Mouse (Mus musculus) telencephalon, adult 2 months (tissue): ENCODE data around the gene Ubxn11.

Source experiments
- DNase-seq: peaks from one replicate; pipeline ENCODE4 v3.0.0-alpha.2; 2011; ENCODE audit warnings: low read depth, low spot score

Gene Ubxn11

DNA sequence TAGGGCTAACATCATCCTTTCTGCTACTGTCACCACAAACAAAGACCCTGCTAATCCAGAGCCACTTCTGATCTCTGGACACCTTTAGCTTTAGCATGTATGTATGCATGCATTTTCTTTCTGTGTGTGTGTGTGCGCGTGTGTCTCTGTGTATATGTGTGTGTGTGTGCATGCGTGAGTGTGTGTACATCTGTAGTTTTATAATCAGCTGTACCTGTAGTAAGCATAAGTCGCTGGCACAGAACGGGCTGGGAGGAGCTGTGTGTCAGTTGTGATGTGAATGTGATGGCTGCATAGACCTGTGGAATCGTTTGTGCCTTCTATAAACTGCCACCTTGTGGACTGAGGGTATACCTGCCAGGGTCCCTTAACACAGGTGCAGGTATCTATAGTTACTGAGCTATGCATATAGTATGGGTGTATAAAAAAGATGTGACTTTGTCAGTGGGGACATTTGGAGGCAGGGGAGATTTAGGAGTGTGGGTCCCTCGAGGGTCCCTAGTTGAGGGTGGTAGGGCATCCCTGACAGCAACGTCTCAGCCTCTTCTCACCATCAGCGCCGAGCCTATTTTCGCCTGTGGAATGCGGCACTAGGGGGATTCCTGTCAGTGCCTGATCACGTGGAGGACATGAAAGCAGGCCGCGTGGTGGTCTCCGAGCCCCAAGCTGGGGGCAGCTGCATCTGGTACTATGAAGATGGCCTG, 11.7 kb upstream of the Ubxn11 start:
- no peak for DNase-seq

DNA sequence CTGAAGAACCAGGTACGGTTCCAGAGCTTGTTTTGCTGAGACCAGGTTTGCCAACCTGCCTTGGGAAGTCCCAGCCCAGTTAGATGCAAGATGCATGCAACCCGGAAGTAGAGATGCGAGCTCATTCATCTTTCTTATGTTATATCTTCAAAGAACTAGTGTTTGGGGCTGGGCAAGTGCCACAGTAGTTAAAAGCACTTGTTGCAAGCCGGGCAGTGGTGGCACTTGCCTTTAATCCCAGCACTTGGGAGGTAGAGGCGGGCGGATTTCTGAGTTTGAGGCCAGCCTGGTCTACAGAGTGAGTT, 11.2 kb upstream of the Ubxn11 start:
- no peak for DNase-seq

DNA sequence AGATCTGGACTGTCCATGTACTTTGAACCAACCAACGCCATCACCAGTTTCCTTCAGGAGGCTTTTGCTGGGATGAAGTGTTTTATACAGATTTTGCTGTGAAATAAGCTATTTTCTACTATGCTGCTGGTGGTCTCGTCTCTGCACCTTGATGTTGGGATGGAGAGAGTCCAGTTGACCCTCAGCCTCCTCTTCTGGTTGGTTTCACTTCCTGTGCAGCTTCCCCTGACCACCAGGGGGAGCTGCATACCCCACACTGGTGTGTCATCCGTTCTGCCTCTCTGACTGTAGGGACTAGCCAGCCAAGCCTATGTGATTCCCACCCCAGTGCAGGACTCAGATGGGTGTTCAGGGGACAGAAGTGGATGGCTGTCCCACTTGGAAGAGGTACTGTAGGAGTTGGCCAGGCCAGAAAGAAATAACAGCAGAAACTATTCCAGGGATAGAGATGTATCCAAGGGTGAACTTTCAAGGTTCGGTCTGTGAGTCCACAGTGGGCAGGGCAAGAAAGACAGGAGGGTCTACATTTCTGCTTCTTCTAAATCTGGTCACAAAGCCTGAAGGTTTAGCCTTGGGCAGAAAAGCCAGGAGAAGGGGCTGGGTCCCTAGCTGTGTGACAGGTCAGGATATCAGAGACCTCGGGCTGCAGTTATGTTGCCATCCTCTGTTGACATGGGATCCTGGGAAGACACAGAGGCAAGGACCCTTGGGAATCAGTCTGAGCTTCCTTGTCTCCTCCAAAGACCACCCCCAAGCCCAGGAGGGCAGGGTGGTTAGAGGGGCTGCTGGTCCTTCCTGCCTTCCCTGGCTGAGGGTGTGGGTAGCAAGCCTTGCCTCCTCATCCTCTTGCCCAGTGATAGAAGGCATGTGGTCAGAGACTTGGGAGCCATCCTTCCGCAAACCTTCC, 9.7 kb upstream of the Ubxn11 start:
- DNase-seq: no peak

DNA sequence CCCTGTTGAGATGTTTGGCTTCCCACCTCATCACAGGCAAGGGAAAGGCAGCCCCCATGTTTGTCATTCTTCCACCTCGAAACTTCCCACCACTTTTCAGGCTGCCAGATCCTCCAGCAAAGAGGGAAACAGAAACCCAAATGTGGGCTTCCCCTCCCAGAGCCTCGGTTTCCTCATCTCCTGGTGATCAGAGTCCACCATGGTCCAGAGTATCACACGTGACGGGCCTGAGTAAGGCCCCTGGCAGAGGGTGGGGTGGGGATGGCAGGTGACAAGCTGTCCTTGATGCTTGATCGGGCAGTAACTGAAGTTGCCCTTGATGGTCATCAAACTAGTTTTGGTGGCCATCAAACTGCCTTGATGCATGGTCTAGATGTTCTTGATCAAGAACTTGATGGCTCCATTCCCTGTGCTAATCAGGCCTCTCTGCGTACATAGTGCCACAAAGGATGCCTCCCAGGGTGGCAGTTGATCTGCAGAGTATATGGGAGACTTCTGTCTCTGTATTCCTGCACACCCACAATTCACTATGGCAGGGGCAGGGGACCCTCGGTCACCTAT, 8.3 kb upstream of the Ubxn11 start:
- no peak for DNase-seq

DNA sequence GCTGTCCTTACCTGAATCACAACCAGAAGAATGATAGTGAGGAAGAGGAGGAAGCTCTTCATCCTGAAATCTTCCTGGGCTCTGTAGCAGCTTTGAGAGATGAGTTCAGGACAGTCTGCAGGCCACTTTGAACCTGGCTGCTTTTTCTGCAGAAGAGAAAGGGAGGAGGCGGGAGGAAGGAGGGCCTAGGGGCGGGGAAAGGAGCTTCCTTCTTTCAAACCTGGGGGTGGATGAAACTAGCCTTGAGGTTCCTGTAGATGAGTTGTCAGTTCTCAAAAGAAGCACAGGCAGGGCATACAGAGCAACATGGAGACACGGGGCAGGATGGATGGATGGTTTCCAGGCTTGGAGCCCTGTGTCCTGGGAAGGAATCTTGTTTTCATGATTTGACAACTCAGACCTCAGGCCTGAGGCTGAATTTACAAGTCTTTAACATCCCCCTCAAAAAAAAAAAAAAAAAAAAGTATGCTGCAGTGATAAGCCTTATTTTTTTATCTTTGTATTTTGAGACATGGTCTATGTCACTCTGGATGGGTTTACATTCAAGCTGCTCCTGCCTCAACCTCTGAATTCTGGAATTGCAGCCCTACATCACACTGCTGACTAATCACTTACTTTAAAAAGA, 7.3 kb upstream of the Ubxn11 start, which contains the start of gene Cd52:
Cd52 (minus strand) TSS at position 160 of the 625 bp plus-strand sequence.
- DNase-seq: no peak

DNA sequence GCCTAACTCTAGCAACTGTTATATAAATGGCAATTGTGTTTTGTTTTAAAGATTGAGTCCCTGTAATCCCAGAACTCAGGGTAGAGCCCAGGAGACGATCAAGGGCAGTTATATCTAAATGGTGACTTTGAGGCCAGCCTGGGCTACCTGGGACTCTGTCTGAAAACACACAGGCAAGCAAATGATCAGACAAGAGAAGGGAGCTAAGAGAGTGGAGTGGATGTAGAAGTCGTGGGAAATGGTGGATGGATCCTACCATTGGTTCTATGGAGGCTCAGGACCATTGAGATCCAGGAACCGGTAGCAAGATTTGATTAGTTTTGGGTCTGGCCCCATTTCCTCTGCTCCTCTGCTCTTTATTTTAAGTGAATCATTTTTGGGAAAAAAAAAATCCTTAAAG, 6.2 kb upstream of the Ubxn11 start:
- DNase-seq: no peak

DNA sequence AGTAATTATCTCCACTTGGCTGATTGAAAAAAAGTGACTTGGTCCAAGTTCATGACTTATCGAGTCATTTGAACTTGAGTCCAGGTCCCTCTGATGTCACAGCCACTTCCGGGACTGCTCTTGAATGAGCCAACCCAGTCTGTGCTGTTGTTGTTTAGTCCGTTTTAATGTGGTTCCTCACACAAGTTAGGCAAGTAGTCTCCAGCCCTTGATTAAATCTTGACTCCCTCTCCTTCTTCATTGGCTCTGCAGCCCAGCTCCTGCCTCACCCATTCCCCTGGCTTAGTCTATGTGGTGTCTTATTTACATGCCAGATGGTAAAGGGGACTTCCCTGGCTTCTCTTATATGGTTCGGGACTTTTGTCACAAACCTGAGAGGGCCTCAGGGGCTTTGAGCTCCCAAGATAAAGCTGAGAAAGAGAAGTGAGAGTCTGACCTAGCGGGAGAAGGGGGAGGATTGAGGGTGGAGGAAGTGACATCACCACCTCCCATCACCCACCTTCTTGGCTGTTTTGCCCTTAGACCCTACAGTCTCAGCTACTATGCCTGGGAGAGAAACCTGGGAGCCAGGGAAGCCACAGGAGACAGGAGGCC, 5.3 kb upstream of the Ubxn11 start:
- no peak for DNase-seq

DNA sequence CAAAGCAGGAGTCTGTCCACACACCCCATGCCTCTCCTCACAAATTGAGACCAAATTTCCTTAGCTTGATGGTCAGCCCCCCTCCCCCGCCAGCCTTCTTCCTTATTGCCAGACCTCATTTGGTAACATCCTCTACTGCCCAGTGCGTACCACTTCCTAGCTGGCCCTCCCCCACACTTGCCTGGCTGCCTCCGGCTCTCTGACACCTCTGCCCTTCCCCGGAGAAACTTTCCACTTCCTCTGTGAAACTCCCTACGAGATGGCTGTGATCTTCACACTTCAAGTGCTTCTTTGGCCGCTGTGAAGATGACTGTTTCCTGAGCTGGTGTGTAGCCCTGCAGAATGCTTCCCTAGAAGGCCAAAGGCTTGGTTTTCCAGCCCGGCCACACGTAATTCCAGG, 3.7 kb upstream of the Ubxn11 start:
- DNase-seq: no peak

DNA sequence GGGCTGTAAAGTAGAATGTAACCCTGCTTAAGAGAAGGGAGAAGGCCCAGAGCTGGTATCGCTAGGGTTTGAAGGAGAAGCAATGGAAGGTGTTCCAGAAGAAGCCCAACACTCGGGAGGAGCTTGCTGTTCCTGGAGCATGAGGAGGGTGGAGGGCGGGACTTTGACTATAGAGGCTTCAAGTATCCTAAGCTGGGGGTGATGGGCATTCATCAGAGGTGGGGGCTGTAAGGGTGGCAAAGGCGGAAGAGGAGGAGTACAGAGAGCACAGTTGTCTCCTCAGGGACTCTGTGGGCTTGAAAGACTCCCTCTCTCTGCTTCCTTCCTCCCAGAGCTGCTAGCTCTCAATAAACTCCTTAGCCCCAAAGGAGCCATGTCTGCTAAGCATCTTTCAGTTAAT, 2.1 kb upstream of the Ubxn11 start:
- no peak for DNase-seq

DNA sequence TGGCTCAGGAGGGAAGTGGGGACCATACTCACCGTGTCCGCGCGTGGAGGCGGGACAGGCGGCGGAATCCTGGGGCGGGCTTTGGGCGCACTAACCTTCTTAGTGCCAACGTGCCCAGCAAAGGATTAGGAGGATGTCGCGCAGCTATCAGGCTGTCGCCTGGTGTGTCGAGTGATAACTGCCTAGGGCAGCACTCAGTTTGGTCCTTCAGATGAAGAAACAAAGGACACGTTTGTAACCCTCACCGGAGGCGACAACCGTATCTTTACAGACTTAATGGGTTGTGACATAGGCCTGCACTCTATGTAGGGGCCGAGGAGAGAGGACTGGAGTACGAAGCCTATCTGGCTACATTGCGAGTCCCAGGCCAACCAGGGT, 361 bp downstream of the Ubxn11 start:
- DNase-seq: no peak

DNA sequence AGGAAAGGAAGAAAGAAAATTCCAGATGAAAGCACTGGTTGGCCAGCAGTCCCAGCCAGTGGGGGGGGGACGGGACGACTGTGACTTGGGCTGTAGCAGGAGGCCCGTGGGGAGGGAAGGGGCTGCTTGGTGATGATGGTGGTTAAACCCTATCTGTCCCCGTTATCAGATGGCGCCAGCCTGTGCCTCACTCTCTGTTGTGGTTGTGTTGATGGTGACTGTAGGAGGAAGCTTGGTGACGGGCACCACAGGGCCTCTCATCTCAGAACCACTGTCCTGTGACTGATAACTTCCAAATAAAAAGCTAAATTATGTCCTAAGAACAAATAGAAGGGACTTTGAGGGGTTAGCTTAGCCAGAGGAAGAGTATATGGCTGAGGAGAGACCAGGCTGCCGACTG, 3.7 kb downstream of the Ubxn11 start:
- DNase-seq: no peak

DNA sequence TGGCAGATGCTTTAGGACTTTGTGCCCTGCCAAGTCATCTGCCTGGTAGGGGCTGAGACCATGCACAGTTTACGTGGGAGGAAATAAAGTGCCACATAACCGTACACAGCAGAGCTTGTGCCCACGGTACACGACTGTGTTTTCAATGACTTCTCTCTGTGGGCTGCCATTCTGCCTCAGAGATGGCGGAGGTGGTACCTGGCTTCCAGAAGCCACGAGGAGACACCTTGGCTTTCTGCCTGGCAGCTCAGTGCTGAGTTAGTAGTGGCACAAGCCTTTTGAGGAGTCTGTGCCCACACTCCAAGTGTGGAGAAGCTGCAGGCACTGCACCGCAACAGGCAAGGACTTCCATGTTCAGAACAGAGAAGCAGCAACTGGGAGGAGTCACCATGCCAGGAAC, 5.4 kb downstream of the Ubxn11 start:
- peak; percentile 92 for DNase-seq

DNA sequence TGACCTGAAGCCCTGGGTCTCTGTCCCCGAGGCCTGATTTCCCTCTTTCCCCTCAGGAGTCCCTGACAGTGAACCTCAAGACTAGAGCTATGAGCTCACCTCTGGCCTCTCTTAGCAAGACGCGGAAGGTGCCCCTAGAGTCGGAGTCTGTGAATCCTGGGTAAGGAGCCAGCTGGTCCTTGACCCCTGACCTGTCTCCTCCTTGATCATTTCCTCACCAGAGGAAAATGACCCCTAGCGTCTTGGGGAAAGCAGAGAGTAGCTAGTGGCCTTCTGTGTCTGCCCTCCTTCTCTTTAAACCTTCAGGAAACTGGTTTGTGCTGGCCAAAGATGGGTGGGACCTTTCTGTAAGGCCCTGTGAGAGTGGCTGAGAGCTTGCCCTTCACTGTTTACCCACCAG, 5.8 kb downstream of the Ubxn11 start:
- DNase-seq: no peak

DNA sequence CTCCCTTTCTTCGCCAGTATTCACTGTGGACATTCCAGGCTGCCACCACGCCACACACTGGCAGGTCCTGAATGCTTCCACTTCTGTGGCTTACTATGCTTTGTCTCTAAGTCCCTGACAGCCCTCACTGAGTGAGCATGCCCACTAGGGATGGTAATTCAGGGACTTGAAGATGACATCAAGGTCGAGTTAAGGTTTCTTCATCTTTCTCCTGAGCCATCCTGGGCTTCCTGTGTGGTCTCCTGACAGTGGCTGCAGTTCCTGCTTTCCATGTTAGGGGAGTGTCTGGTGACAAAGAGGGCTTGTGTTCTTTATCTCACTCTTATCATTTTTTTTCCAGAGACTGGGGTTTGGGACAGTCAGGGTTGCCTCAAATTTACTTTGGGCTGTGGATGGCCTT, 8.3 kb downstream of the Ubxn11 start:
- no peak for DNase-seq

DNA sequence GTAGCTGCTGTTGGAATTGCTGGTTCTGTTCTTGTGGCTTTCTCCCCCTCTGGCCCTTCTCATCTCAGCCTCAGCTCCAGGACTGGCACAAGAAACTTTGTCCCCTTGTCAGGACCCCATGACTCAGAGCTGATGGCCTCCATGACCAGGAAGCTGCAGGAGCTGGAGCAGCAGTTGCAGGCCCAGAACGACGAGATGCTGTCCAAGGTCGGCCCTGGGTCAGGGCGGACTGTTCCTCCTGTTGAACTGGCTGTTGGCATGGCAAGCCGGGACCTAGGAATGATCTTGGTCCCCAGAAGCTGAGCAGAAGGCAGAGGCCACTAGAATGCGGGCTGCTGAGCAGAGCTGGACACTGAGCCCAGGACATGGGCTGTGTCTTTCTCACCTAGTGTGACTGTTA, 10.0 kb downstream of the Ubxn11 start:
- DNase-seq: no peak

DNA sequence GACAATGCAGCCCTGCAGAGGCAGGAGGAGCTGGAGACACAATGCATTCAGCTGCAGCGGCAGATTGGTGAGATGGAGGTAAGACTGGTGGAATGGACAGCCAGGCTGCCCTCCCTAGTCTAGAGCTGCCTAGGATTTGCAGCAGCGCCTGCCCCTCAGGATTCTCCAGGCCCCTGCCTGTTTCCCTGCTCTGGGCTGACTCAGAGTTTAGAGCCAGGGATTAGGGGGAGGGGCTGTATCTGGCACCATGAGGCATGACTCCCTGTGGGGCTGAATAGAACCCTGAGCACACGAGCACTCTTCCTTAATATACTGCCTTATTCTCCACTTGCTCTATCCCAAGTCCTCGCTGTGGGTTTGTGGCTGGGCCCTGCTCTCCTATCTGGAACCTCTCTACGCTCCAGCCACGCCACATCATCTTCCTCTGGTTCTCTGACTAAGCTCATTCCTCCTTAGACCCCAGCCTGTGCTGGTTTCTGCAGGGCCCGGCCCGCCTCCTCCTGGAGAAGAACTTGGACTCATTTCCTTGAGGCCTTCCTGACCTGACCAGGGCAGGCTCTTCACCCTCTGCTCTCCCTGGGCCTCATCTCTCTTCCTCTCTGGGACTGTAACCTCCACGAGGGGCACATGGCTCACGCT, 11.1 kb downstream of the Ubxn11 start:
- DNase-seq: no peak

DNA sequence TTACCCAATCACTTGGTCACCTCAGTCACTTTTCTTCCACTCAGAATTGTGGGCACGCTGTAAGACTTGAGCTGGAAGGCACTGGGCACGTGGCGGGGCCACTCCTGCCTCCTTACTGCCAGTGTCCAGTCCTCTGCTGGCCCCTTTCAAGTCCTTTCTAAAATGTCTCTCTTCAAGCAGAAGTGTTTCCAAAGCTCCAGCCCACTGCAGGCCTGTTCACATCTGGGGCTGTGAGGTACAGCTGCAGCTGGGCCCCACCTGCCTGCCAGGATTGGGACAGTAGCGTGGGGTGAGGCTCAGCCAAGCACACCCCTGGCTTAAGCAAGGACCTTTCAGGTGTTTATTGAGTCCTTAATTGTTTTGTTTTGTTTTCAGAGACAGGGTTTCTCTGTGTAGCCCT, 11.7 kb downstream of the Ubxn11 start:
- no peak for DNase-seq

DNA sequence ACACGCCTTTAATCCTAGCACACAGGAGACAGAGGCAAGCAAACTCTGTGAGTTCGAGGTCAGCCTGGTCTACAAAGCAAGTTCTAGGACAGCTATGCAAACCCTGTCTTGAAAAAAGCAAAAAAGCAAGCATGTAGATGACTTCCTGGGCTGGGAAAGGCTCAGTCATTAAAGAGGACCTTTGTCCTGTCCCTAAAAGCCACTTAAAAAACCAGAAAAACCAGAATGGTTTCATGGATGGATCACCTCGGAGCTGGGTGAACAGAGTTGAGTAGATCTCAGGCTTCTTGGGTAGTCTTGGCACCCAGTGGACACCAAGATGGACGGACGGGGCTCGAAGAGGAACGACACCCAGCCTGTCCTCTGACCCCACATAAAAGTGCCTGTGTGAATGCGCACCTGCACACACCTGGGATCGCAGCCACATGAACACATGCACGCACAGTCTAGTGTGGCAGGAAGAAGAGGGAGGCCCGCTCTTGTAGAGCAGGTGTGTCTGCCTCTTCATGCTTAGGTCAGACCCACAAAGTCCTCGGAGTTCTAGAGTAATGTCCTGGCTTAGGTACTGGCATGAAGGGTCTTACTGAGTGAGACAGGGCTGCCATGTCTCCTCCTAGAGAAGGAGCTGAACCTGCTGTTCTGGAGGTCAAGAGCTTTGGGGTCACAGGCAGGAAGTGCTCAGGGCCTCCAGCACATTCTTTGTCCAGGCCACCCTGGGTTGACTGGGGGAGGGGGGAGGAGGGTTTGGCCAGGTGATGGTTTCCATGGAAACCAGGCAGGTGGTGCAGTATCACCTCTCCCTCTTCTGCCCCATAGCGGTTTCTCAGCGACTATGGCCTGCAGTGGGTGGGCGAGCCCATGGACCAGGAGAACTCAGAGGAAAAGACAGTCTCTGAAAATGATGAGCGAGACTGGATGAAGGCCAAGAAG, 13.1 kb downstream of the Ubxn11 start:
- DNase-seq: no peak

DNA sequence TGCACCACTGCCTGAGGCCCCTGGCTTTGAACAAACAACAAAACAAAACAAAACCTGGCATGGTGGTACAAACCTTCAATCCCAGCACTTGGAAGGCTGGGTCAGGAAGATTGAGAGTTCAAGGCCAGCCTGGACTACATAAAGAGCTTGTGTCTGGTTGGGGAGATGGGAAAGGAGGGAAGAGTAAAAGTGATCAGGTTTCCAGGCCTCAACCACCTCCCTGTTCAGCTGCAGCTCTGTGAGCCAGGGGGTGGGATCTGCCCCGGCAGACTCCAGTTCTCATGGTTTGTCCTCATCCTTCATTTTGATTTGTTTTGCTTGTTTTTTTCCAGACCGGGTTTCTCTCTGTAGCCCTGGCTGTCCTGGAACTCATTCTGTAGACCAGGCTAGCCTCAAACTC, 14.1 kb downstream of the Ubxn11 start:
- DNase-seq: no peak

DNA sequence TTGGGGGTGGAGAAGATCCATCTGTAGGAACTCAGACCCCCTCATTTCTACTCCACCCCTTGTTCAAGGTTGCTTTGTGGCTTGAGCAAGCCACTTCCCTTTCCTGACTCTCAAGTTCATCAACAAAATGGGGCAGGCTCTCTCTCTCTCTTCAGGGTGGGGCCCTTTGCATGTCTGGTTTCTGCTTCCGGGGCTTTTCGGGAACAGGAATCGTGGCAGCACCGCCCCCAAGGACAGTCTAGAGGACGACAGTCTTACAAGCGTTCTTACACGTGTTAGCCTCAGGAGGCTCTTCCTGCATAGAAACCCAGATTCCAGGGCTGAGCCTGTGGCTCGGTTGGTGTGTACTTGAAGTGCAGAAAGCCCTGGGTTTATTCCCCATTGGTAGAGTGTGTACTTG, 14.6 kb downstream of the Ubxn11 start:
- no peak for DNase-seq
